Mouse (Mus musculus) frontal cortex, adult 2 months (tissue): ENCODE results near the gene Rab14. TPM values are rescaled to one million over a fixed set of nuclear protein-coding genes. Genes with fewer than 3 reads are reported as not detected.

Source experiments
- DNase-seq, 2 experiments: peaks; one replicate each; pipeline ENCODE4 v3.0.0; 2022; ENCODE audit warnings: low spot score in 1 of 2; ENCODE audit errors: extremely low spot score in 1 of 2
- polyA plus RNA-seq: library from polyadenylated mRNA; depleted of rRNA; stranded (reverse); fragments of >200 nt; gene quantifications from 2 replicates; pipeline ENCODE4 v1.2.3, GENCODE M21; 2012; rRNA removed

Gene Rab14
- 178 and 186 TPM in 2 replicates for polyA plus RNA-seq

DNA sequence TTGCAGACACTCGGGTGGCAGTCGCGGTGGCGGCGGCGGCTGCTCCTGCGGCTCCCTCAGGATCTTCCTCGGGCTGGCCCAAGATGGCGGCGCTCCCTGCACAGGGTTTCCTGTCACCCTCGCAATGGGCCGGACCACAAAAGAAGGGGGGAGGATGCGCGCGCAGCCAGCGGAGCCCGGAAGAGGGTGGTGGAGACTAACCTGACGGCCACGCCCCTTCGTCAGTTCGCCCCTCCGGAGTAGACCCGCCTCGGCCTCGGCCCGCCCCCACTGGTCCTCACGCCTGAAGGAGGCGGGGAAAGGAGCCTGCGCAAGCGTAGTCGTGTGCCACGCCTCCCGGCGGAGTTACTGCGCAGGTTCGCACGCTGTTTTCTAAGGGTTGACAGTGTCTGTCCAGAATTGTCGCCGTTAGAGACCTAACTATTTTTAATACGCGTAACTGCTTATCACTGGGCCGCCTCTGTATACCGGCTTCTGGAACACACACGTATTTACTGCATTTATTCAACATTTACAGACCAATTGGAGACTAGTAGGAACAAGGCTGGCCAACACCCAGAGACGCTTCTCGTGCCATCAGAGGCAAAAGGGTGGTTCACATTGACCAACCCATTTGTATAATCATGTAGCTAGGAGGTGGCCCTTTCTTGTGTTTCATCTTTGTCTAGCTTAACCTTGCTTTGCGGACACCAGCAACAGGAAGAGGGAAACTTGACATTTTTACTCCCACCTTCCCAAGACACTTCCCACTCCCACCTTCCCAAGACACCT is at the start of gene Rab14:
TSS of gene Rab14 (minus strand) at position 223 of the 771 bp plus-strand sequence.
- DNase-seq: peak; percentile 98 to 99

DNA sequence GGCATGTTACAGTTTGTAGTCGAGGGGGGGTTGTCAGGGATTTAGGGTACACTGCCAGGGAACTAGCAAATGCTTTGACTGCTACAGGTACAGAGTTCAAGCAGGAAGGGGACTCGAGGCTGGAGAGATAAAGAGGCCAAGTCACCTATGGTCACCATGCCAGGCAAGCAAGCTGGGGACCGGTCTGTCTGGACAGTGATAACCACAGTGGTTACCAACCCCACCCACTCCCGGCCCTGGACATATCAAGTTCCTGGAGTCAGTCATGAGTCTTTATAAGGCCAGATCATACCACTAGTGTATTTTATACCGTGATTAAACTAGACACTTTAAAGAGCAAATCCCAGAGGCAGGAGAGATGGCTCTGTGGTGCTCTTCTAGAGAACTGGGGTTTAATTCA is 46.8 kb upstream of the Rab14 start:
- DNase-seq: no peak

DNA sequence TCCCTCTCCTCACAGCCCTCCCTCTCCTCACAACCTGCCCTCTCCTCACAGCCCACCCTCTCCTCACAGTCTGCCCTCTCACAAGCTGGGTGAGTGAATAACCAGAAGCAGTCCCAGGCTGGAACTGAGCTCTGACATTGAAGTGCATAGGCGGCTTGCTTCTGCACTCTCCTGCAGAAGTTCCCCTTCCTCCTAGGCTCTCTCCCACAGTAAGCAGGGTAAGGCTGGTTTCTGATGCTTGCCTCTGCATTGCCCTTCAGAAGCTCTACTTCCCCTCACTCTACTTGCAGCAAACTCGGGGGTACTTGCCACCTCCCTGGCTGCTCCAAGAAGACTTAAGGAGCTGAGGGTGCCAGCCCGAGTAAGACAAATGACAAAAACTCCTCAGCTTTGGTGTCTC is 43.3 kb upstream of the Rab14 start:
- DNase-seq: no peak

DNA sequence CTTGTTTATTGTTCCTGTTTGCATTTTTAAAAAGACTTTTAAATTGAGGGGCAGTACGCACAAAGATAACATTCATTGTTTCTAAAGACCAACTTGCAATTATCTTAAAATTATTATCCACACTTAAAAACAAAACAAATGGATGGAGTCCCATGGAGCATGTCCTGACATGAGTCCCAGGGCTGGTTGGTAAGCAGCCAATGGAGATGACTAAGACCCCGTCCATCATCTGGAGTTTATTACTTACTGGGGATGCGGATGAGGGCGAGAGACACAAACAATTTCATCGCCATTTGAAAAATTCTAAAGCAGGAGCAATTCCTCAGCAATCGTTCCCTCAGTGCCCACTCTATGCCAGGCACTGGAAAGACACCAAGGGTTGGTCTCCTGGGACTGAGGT is 34.1 kb upstream of the Rab14 start:
- no peak for DNase-seq

DNA sequence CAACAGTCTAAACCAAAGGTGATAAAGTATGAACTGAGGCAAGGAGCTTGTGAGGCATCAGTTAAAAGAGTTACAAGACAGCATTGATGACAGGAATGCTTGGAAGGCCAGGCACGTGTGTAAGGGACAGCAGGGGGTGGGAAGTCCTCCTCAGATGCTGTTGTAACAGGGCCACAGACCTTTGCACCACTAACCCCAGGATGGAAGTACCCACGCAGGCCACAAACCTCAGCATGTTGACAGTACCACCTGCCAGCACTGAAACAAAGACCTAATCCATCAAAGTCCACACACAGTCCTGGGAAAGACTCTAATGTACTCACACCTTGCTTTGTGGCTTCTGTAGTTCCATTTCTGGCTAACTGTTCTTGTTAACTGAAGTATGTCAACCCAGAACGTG is 33.0 kb upstream of the Rab14 start:
- no peak for DNase-seq

DNA sequence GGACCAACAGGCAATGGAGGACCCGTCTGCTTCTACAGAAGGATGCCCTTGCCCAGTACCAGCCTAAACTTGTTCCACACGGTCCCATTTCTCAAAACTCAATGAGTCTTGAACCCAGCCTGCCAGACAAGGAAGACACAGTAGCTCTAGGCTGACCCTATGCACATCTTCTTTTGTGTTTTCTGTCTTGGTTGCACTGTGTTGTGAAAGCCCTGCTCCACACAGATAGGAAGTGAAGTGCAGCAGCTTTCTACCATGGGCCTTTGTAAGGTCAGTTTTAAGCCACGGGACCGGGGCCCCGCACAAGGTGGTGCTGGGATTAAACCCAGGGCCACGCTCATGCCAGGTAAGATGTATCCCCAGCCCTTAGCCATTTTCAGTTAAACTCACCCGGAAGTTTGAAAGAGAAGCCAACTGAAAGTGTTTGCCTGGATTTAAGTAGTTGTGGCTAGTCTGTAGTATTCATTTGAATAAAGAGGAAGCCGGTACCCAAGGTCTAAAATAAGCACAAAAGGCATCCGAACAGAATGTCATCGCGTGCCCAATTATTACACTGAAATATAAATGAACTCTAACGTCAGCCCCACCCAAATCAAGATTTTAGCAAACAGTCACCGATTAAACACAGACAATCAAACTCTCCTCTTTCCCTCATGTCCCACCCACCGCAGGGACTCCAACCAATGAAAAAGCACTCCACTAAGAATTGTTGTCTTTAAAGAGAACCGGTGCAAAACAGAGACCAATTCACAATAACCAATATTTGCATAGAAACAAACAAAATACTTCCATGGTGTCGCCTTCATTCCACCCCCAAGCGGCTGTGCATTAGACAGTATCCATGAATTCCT is 31.9 kb upstream of the Rab14 start:
- DNase-seq: no peak

DNA sequence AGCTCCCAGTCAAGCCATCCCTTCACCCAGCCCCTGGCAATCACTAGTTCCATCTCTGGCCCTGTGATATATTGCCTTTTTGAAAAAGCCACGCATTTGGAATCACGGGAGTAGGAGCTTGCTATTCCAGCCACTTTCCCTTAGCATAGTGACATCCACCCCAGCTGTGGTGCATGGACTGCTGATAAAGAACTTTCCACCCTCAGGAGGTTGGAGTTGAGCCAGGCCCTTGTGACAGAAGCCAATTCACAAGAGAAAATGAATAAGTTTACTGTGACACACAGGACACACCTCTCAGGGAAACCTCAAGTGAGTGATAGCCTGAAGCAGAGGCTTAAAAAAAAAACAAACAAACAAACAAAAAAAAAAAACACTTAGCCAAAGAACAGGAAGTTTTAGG is 31.0 kb upstream of the Rab14 start:
- no peak for DNase-seq

DNA sequence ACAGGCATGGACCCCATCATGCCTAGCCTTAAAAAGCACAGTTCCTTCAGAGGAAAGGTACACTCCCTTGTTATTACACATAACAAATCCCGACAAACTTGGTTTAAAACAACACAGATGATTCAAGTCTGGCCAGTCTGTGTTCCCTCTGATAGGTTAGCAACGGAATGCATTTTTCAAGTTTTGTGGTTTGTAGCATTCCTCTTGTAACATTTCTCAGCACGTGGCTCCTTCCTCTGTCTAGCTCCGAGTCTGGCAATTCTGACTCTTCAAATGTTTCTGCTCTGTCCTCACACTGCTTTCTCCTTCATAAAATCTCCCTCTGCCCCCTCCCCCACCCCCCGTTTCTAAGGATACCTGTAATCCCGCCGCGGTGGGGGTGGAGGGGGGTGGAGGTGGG is 29.3 kb upstream of the Rab14 start:
- no peak for DNase-seq

DNA sequence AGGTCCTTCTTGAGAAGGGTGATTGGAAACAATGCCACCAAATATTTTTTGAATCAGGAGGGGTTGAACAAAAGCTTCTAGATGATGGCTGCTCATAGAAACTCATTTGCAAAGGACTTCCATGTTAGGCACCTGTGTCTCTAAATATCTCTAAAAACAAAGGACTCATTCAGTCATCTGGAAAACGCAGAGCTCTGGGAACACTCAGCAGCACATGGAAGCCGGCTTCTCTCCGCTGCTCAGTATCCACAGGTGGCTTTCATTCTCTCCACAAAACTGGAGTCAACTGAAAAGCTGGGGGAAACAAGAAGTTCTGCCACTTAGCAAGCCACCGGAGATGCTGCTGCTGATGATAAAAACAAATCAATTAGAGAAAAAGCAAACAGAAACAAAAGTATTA is 27.2 kb upstream of the Rab14 start:
- no peak for DNase-seq

DNA sequence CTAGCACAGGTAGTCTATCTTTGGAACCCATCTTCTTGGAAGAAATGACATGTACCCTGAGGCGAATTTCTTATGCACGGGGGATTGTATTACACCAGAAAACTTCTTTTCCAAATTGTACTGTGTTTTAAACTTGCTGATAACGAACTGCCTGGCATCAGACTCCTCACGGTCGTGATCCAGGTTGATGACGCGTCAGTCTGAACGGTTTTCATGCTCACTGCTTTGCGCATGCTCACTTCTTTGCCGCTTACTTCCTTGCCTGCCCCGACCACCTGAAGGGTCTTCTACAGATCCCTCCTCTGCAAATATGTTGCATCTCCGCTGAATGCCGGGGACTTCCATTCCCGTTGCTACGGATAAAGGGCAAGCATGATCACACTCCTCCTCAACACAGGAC is 23.4 kb upstream of the Rab14 start:
- no peak for DNase-seq

DNA sequence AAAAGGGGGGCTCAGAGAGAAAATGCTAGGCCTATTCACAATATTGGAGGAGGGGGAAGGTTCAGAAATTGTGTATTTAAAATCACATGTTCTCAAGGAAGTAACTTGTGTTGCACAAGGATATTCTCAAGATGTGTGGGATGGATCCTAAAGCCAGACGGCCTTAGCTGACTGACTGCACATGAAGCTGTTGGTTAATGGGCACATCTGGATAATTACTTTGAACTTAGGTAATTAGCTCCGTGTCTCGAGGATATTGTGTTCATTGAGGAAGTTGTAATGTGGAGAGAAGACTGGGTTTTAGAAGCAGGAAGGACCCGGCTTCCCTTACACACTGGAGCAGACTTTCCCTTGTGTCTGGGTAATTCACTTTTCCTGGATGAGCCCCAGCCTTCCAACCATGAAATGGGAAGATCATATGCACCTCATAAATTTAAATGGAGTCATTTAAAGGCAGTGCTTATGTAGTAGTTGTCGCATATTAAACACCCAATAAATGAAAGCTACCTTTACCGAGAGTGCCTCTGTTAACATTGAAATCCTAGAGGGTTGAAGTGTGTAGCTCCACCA is 22.0 kb upstream of the Rab14 start:
- DNase-seq: no peak

DNA sequence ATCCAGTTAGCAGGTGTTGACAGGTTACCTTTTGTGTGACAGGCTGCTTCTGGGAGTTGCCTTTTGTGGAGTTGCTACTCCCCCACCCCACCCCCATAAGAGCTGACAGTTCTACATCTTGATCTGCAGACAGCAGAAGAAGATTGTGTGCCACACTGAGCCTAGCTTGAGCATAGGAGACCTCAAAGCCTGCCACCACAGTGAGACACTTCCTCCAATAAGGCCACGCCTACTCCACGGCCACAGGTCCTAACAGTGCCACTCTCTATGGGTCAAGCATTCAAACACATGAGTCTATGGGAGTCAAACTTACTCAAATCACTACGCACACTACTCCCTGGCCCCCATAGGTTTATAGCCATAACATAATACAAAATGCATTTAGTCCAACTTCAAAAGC is 17.8 kb upstream of the Rab14 start:
- DNase-seq: no peak

DNA sequence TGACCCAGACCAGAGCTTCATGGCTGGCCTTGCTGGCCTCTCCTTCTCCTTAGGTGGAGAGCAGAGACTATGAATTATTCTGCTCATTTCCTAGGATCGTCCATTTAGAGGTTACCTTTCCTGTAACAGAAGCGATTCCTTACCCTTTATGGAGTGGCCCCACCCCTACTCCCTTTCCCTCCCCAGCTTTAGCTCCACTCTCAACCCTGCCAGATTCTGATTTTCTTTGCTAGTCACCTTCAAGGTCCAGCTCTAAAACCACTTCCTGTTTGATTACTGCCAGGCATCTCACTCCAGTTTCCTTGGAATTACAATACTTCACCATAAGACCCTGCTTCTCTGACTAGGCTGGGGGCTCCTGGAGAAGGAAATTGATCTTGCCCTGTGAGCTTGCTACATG is 15.8 kb upstream of the Rab14 start:
- no peak for DNase-seq

DNA sequence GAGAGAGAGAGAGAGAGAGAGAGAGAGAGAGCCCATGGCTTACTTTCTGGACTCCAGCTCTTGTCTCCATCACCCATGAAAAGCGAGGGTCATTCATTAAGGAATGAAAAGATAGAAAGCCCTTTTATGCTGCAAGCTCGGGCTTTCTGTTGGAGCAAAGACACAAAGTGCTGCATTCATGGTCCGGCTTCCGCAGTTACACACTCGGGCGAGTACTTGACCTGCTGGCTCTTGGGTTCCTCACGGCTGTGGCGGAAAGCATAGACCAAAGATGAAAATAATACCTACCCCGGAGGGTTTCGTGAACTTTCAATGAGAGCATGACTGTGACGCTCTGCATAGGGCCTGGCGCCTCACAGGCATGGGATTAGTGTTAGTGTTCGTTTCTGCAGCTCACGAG is 14.4 kb upstream of the Rab14 start:
- no peak for DNase-seq

DNA sequence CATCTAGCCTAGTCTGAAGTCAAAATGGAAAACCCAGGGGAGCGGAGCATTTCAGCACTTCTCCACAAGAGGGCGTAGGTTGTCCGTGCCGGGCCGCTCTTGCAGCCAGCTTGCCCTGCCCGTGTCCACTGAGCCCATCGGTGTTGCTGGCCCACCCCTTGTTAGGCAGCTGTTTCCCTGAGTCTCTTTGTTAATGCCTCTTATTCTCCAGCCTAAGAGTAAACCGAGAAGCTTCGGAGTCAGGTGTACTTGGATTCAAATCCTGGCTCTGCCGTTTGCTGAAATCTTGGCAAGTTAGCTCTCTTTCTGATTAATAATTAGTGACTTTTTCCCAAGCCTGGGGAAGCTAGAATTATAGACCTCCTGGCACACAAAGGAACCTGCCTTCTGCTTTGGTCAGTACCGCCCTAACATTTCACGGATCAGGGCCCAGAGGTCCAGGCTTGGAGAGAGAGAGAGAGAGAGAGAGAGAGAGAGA is 14.0 kb upstream of the Rab14 start:
- peak; percentile 35 to 95 for DNase-seq

DNA sequence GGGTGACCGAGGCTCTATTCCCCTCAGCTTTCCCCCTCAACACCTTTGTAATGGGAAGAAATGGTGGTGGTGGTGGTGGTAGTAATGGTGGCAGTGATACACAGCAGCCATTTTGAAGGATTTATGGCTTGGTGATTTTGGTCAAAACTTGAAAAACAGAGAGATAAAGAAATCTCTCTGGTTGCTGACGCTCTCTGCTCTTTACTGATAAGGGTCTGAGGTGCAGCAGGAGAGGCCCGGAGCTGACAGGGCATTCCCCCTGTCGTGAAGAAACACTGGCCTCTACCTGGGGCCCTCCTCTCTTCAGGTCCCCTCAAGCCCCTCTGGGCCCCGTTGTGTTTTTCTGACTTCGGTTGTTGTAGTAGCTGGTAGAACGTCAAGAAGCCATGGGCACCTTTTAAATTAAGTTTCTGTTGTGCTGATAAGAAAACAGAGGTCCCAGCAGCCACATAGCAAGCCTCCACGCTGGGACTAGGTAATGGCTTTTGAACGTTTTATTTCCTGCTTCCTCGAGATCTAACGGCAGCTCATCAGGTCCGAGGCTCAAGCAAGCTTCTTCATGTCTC is 12.5 kb upstream of the Rab14 start:
- DNase-seq: no peak

DNA sequence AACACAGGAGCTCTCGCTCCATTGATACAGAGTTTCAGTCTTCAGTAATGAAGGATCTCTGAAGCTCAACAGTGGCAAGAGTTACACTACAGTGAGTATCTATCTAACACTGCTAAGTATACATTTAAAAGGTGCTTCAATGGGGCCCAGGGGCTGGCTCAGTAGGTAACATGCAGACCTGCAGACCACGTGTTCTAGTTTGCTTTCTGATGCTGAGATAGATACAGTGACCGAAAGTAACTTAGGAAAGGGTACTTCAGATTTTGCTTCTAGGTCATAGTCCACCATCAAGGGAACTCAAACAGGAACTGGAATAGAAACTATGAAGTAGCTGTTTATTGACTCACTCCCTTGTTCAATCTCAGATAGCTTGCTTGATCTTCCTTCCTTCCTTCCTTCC is 10.8 kb upstream of the Rab14 start:
- DNase-seq: no peak

DNA sequence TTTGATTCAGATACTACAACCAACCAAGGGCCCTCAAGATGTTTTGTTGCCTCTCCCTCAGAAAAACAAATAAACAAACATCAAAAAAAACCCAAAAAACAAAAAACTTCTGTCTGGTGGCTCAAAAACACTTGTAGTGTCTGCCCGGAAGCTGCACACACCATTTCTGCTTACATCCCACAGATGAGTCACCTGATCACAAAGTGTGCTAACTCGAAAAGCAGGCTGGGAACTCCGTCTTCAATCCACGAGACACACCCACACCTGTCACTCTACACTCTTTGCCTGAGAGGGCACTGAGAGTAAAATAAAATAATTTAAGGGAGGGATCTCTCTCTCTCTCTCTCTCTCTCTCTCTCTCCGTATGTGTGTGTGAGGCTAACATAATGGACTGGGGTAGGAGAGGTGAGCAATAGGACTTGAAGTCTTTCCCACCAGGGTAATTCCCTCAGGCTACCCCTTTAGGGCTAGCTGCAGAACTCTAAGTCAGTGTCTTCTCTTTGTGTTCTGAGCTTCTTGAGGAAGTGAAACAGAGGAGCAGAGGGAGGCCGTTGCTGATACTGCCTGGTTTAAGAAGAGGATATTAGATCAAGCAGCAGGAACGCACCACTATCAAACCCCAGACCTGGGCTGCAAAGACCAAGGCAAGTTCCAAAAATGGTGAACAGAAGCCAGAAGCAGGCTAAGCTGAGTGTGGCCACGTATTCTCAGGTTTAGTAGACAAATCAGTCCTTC is 8.2 kb upstream of the Rab14 start:
- no peak for DNase-seq

DNA sequence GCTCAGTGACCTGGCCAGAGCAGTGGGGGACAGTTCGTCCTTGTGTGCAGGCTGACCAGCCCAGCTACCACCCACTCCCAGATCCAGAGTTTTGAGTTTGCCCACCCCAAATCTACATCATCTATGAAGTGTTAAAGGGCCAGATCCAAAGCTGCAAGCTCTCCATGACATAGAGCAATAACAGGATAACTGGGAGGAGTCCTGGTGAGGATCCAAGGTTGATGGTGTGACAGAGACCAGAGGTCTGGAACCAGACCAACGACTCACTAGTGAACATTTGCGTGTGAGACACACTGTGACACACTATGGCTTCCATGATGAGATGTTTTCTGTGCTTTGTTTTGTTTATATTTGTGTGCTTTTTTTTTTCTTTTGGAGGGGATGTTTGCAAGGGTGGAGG is 7.1 kb upstream of the Rab14 start:
- no peak for DNase-seq

DNA sequence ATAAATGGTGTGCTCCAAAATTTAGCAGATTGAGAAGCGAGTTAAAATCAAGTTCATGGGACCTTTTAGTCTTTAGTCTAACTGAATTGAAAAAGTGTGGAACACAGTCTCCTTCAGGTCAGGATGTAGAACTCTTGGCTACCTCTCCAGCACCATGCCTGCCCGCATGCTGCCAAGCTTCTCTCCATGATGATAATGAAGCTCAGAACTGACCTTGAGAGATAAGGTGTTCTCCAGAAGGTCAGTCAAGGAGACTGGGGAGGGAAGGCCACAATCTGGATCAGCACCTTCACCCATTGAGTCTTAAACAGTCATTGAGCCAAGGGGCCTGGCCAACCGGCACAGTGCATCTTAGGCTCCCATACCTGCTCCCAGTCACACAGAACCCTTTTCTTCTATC is 5.8 kb upstream of the Rab14 start:
- DNase-seq: no peak

DNA sequence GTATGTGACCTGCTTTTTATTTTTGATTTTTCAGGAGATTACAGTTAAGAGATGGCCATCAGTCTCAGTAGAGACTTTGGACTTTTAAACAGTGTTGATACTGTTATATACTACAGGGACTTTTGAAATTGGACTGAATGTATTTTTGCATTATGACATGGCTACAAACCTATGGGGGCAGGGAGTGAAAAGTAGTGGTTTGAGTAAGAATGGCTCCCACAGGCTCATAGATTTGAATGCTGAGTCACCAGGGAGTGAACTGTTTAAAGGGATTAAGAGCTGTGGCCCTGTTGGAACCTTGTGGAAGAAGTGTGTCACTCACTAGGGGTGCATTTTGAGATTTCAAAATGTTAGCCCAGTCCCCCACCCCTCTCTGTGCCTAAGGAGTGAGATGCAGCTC is 2.8 kb upstream of the Rab14 start:
- DNase-seq: no peak
